Mouse (Mus musculus): Measurements from ENCODE around the gene Fsd1l. TPM values are rescaled to one million over a fixed set of nuclear protein-coding genes. Genes with fewer than 3 reads are reported as not detected.
"Not testable (repeated sequence)": the region's sequence is repeated elsewhere in the genome, so short reads cannot be mapped to it uniquely, and the experiment has no call there.

Gene Fsd1l
- polyA plus RNA-seq, 1 experiment from 2014 or later = 18.8 TPM

DNA sequence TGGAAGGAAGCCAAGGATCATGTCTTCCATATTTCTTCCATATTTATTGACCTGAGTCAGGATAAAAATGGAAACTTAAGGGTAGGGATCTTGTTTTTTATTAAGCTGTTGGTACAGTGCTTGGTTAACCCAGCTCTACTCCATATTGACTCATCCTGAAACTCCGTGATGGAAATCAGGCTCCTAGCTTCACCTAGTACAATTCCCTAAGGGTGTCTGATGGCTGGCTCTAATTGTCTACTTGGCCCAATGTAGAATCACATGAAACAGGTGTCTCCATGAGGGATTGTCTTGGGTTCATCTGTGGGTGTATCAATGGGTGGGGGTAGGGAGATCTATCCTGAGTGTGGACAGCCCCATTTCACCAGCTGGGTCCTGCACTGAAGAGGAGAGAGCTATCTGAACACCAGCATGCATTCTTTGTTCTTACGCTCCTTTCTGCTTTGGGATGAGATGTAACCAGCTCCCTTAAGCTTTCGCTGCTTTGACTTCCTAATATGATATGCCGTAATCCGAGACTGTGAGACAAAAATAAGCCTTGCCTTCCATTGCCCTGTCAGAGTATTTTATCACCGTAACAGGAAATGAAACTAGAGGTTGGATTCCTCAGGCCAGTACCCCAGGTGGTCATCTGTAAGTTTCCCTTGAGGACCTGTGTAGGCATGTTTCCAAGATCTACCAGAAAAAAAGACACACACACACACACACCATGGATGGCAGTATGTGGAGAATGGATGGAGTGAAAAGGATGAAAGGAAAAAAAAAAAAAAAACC, 79.5 kb downstream of the Fsd1l start:
- no peak for ATAC-seq (ENCODE audit: insufficient number of reproducible peaks, insufficient read depth, low FRiP score, low TSS enrichment, low read depth)
- 84% methylated on average over 6 of the region's 6 CpGs for WGBS
- Histone ChIP-seq H3K4me1 (peaks cover 10% of the 10 kb centered on the region; the same call in 1 of the 2 replicates), H3K36me3 (0 out of 2 replicates have a peak, but pooled peaks cover under 1% of the 10 kb centered on the region), H3K4me2 (no peak overlapping the region), H3K9ac (no peak overlapping the region), H3K27me3 (no peaks in the 10 kb centered on the region), H3K27ac (no peak overlapping the region), H3K9me3 (no peaks in the 10 kb centered on the region), H3K4me3 (no peak overlapping the region)

- peak within 1 kb of the TSS; percentile 87 for H3K9ac ChIP-seq
- H3K9me3 ChIP-seq = no peaks in the 10 kb centered on the region
- peak within 1 kb of the TSS; percentile 84 for H3K4me3 ChIP-seq
- H3K27me3 ChIP-seq = no peaks in the 10 kb centered on the region
- H3K4me2 ChIP-seq = peak within 1 kb of the TSS; percentile 85
- WGBS = 10% methylated on average over 7 of the region's 7 CpGs
- H3K36me3 ChIP-seq = peaks cover 8% of the 10 kb centered on the region; the same call in 1 of the 2 replicates
- peak within 1 kb of the TSS; percentile 80 for H3K27ac ChIP-seq
- peaks cover 10% of the 10 kb centered on the region; the same call in 1 of the 2 replicates for H3K4me1 ChIP-seq
- ATAC-seq (ENCODE audit: insufficient number of reproducible peaks, insufficient read depth, low FRiP score, low TSS enrichment, low read depth) = peak; percentile 68
Measured at GRCm38 (mm10) chr4:53713704-53714050, 82.4 kb downstream of the Fsd1l start, which contains the start of gene Fktn. Gene Fktn (plus strand): TSS chr4:53713998.

DNA sequence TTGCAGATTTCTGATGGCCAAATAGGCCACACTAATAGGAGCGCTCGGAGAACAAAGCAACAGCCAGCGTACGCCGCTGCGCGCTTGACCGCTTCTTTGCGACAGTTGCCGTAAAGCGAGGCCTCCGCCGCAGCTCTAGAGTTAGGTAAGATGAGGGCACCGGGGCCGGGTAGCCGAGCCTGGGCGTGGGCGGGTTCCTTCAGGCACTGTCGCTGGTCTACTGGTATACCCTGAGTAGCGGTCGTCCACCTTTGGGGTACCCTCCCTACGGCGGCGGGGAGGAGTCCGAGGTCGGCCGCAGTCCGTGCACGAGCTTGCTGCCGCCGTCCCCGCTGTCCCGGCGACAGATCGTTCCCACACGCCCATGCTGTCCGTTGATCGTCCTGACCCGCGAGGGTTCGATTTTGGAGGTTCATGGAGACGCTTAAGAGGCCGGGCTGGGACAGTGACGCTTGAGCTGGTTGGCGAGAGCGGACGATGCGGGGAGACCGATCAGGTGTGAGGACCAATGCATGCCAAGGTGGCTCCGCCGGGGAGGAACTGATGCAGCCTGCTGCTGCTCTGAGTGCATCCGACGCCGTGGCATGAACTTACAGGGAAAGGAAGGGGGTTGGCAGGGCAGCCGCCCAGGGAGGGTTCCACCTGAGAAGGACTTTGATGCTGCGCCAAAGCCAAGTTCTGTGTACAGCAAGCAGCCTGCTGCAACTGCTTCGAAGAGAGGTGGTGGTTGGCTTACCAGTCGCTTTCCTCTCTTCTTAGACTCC, 83.0 kb downstream of the Fsd1l start:
- no peaks in the 10 kb centered on the region for H3K9me3 ChIP-seq
- ATAC-seq (ENCODE audit: insufficient number of reproducible peaks, insufficient read depth, low FRiP score, low TSS enrichment, low read depth) = peak; percentile 74
- WGBS = 8% methylated on average over 58 of the region's 58 CpGs
- H3K4me3 ChIP-seq = peak overlapping the region; percentile 84
- H3K36me3 ChIP-seq = peaks cover 8% of the 10 kb centered on the region; the same call in 1 of the 2 replicates
- peaks cover 10% of the 10 kb centered on the region; the same call in 1 of the 2 replicates for H3K4me1 ChIP-seq
- peak overlapping the region; percentile 80 for H3K27ac ChIP-seq
- H3K4me2 ChIP-seq = peak overlapping the region; percentile 85
- H3K27me3 ChIP-seq = no peaks in the 10 kb centered on the region
- H3K9ac ChIP-seq = peak overlapping the region; percentile 87

- ATAC-seq (ENCODE audit: insufficient number of reproducible peaks, insufficient read depth, low FRiP score, low TSS enrichment, low read depth) = no peak
- no peak overlapping the region for H3K4me2 ChIP-seq
- H3K9me3 ChIP-seq = no peaks in the 10 kb centered on the region
- H3K27ac ChIP-seq = no peak overlapping the region
- H3K27me3 ChIP-seq = no peaks in the 10 kb centered on the region
- peaks cover 13% of the 10 kb centered on the region; the same call in 1 of the 2 replicates for H3K36me3 ChIP-seq
- peaks cover 10% of the 10 kb centered on the region; the same call in 1 of the 2 replicates for H3K4me1 ChIP-seq
- no peak overlapping the region for H3K9ac ChIP-seq
- H3K4me3 ChIP-seq = no peak overlapping the region
Measured at GRCm38 (mm10) chr4:53715977-53716376, 84.7 kb downstream of the Fsd1l start.

DNA sequence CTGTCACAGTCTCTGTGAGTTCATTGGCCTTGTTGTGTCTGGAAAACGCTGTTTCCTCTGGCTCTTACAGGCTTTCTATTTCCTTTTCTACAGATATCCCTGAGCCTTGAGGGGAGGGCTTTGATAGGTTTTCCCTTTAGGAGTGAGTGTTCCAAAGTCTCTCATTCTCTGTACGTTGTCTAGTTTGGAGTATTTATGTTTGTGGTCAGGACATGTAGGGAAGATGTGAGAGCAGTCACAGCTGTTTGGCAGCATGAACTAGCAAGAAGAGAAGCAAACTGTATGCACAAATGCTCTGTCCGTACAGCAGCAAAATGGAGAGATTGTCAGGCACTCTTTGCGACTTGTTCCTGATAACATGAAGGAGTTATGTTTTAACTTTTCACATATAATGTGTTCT, 86.3 kb downstream of the Fsd1l start:
- Histone ChIP-seq H3K9ac (no peak overlapping the region), H3K9me3 (no peaks in the 10 kb centered on the region), H3K4me2 (no peak overlapping the region), H3K36me3 (peaks cover 22% of the 10 kb centered on the region), H3K4me1 (peaks cover 10% of the 10 kb centered on the region; the same call in 1 of the 2 replicates), H3K27ac (no peak overlapping the region), H3K4me3 (no peak overlapping the region), H3K27me3 (no peaks in the 10 kb centered on the region)
- 81% methylated on average over 4 of the region's 4 CpGs for WGBS
- ATAC-seq (ENCODE audit: insufficient number of reproducible peaks, insufficient read depth, low FRiP score, low TSS enrichment, low read depth) = no peak

GRCm38 (mm10) chr4:53718261-53718660, 87.0 kb downstream of the Fsd1l start:
- WGBS = 82% methylated on average over 5 of the region's 5 CpGs

DNA sequence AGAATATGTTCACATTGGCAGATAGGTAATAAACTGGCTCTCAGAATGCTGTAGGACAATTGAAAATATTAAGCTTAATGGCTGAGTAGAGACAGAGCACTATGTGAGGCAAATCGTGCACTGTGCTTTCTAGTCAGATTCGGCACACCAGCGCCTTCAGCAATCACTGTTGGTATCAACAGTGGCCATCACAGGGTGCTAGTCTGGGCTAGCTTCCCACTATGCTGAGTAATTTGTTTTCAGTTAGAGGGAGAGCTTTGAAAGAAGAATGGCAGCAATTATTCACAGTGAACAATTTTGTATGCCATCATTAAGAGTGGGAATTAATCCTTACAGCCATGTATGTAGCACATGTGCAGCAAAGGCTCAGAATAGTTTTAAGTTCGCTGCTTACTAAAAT, 91.2 kb downstream of the Fsd1l start:
- Histone ChIP-seq H3K27me3 (no peaks in the 10 kb centered on the region), H3K9me3 (no peaks in the 10 kb centered on the region), H3K4me1 (no peaks in the 10 kb centered on the region), H3K36me3 (peaks cover 38% of the 10 kb centered on the region), H3K27ac (no peak overlapping the region), H3K9ac (no peak overlapping the region), H3K4me2 (no peak overlapping the region), H3K4me3 (no peak overlapping the region)
- 93% methylated on average over 4 of the region's 4 CpGs for WGBS
- no peak for ATAC-seq (ENCODE audit: insufficient number of reproducible peaks, insufficient read depth, low FRiP score, low TSS enrichment, low read depth)

More at GRCm38 (mm10) chr4:53718261-53718660, 87.0 kb downstream of the Fsd1l start:
- Histone ChIP-seq H3K9ac (no peak overlapping the region), H3K9me3 (no peaks in the 10 kb centered on the region), H3K27me3 (no peaks in the 10 kb centered on the region), H3K27ac (no peak overlapping the region), H3K4me2 (no peak overlapping the region), H3K4me1 (peaks cover 10% of the 10 kb centered on the region; the same call in 1 of the 2 replicates), H3K4me3 (no peak overlapping the region), H3K36me3 (peaks cover 22% of the 10 kb centered on the region)
- no peak for ATAC-seq (ENCODE audit: insufficient number of reproducible peaks, insufficient read depth, low FRiP score, low TSS enrichment, low read depth)

DNA sequence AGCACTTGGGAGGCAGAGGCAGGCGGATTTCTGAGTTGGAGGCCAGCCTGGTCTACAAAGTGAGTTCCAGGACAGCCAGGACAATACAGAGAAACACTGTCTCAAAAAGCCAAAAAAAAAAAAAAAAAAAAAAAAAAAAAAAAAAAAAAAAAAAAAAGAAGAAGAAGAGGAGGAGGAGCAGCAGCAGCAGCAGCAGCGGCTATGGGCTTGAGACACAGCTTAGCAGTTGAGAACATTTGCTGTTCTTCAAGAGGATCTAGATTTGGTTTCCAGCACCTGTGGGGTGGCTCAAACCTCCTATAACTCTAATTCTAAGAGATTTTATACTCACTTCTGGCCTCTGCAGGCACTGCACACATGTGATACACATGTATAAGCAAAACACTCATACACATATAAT, 94.8 kb downstream of the Fsd1l start:
- not testable (repeated sequence) for H3K9me3 ChIP-seq; H3K4me3 ChIP-seq; ATAC-seq (ENCODE audit: insufficient number of reproducible peaks, insufficient read depth, low FRiP score, low TSS enrichment, low read depth); H3K4me2 ChIP-seq; H3K4me1 ChIP-seq; H3K27ac ChIP-seq; H3K9ac ChIP-seq; H3K27me3 ChIP-seq
- H3K36me3 ChIP-seq = peaks cover 47% of the 10 kb centered on the region
- WGBS = 97% methylated on average over 2 of the region's 2 CpGs

DNA sequence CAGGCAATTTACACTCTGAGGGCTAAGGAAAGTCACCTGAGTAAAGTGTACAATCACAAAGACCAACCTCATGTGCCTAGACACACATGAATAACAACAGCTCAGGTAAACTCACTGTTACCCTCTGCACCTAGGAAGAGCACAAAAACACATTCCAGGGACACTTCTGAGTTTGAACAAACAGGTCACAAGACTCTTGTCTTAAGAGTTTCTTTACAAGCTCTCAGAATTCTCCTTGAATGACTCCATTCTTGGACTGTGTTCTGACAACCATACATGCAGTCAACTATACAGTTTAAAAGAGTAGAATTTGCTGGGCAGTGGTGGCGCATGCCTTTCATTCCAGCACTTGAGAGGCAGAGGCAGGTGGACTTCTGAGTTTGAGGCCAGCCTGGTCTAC, 96.8 kb downstream of the Fsd1l start:
- no peaks in the 10 kb centered on the region for H3K27me3 ChIP-seq
- no peaks in the 10 kb centered on the region for H3K4me1 ChIP-seq
- no peak overlapping the region for H3K4me3 ChIP-seq
- H3K36me3 ChIP-seq = peaks cover 54% of the 10 kb centered on the region
- no peak overlapping the region for H3K9ac ChIP-seq
- no peak overlapping the region for H3K27ac ChIP-seq
- no peaks in the 10 kb centered on the region for H3K9me3 ChIP-seq
- WGBS = 98% methylated on average over 1 of the region's 1 CpGs
- H3K4me2 ChIP-seq = no peak overlapping the region
- no peak for ATAC-seq (ENCODE audit: insufficient number of reproducible peaks, insufficient read depth, low FRiP score, low TSS enrichment, low read depth)

DNA sequence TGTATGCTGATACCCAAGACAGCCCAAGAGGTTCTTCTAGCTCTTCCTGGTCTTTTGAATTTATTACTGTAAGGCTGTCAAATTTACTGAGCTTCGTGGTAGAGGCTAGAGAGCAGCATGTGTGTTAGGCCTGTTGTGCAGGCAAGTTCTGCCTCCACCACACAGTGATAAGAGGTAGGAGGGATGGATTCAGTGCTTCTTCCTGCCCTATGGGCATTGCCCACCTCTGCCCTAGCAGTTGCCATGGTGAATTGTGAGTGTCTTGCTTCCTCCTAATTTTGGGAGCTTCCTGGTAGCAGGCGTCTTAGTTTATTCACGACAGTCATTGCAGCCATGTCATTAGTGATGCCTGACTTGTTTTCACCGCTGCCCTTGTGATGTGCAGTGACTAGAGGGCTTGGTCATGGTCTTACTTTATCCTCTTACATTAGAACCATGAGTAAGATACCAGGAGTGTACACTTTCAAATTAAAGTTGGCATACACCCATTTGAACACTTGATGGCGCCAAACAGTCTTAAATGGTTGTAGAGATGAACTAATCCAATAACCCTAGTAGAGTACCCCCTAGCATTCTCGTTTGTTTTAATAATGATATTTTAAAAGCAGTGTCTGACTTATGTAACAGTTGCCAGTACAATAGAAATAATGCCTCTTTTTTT, 107.8 kb downstream of the Fsd1l start:
- WGBS = 38% methylated on average over 6 of the region's 6 CpGs
- ATAC-seq (ENCODE audit: insufficient number of reproducible peaks, insufficient read depth, low FRiP score, low TSS enrichment, low read depth) = no peak

DNA sequence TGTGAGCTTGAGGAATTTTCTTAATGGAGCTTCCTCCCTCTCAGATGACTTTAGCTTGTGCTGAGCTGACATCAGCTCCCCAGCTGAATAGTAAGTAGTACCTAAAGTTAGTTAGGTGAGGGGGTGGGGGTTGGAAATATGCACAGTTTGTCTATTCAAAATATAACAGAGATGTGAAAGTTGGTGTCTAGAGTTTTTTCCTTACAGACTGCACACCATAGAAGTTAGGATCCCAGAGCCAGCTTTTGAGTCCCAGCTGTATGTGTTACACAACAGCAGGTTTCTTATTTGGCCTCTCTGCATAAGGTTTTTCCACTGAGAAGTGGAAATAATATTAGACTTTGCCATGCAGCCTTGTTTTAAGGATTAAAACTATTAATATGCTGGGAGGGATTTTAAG, 118.6 kb downstream of the Fsd1l start:
- no peaks in the 10 kb centered on the region for H3K4me1 ChIP-seq
- no peaks in the 10 kb centered on the region for H3K27me3 ChIP-seq
- no peak for ATAC-seq (ENCODE audit: insufficient number of reproducible peaks, insufficient read depth, low FRiP score, low TSS enrichment, low read depth)
- no peak overlapping the region for H3K4me3 ChIP-seq
- H3K9me3 ChIP-seq = no peaks in the 10 kb centered on the region
- H3K9ac ChIP-seq = no peak overlapping the region
- H3K36me3 ChIP-seq = peaks cover 32% of the 10 kb centered on the region
- no peak overlapping the region for H3K27ac ChIP-seq
- H3K4me2 ChIP-seq = no peak overlapping the region

More for the DNA sequence above, 107.8 kb downstream of the Fsd1l start:
- H3K36me3 ChIP-seq = peaks cover 53% of the 10 kb centered on the region
- no peak overlapping the region for H3K4me3 ChIP-seq
- no peak overlapping the region for H3K9ac ChIP-seq
- H3K4me2 ChIP-seq = no peak overlapping the region
- H3K27ac ChIP-seq = no peak overlapping the region
- no peaks in the 10 kb centered on the region for H3K4me1 ChIP-seq
- no peaks in the 10 kb centered on the region for H3K27me3 ChIP-seq
- no peaks in the 10 kb centered on the region for H3K9me3 ChIP-seq
